Mouse (Mus musculus) liver, adult 2 months (tissue): ENCODE results near the gene Trp63.

Experiments
- CTCF ChIP-seq: fragments of 200-500 bp; IDR thresholded peaks from 2 replicates; pipeline ENCODE4 v1.5.1; 2011; ENCODE audit warnings: low read depth, low read length, control low read depth
- POLR2A ChIP-seq: fragments of 200-500 bp; IDR thresholded peaks from 2 replicates; pipeline ENCODE4 v1.6.1; 2011; ENCODE audit warnings: low read length, control low read depth; ENCODE audit not compliant: insufficient read depth; ENCODE audit errors: extremely low read depth

GRCm38 (mm10) chr16:25835723-25836122, 152.2 kb downstream of the Trp63 start:
- TF ChIP-seq CTCF: no peak
- no peak for TF ChIP-seq POLR2A
